Mouse (Mus musculus): Measurements from ENCODE around the gene Recql.

DNA sequence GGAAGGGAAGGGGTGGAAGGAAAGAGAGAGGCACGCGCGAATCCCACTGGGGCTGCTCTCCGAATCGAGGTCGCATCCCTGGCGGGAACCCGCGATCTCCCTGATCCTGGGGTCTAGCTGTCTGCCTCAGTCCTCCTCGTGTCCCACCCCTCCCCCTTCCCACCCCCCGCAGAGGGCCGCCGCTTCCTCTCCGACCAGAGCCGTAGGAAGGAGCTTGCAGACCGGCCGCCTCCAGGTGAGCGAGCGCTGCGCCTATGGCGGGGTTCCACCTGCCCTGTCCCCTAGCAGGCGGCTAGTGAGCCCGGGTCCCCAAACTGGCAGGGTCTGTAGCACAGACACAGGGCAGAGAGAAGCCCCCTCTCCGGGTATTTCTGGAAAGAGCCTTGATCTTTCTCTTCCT, 27.7 kb upstream of the Recql start:
- no peak for TF ChIP-seq POLR2A (IDR thresholded peaks at IDR 0.05; ENCODE audit: low read depth, low read length)
- no peak for TF ChIP-seq CTCF (IDR thresholded peaks at IDR 0.05; ENCODE audit: borderline replicate concordance, insufficient read depth, low read length)

All from embryonic fibroblast, embryonic 13.5 days (primary cell).